Mouse (Mus musculus) intestine, embryonic 15.5 days (tissue): ENCODE data around the gene Reps1. TPM values are rescaled to one million over a fixed set of nuclear protein-coding genes. Genes with fewer than 3 reads are reported as not detected.

Experiments used
- polyA plus RNA-seq: library from polyadenylated mRNA; unstranded; fragments of >200 nt; fragmentation: Nextera tagmentation; extraction: Ambion mirVana; gene quantifications from 2 replicates; pipeline ENCODE4 v1.2.1, GENCODE M21; 2015

Gene Reps1
- polyA plus RNA-seq, 1 experiment from 2014 or later, result 14.8 TPM

Other genes with a start within 250 kb of the Reps1 start
- 3.2 and 3.5 TPM in 2 replicates for gene Heca, start 107.8 kb upstream of the Reps1 start, polyA plus RNA-seq
- 162 and 194 TPM in 2 replicates for gene Abracl, start 32.6 kb upstream of the Reps1 start, polyA plus RNA-seq
- 0.11 TPM in 1 of 2 replicates, not detected in the other for gene Ect2l, start 155.0 kb downstream of the Reps1 start, polyA plus RNA-seq
- gene Ccdc28a, start 179.1 kb downstream of the Reps1 start, polyA plus RNA-seq, result 22.1 and 24.6 TPM in 2 replicates